Mouse (Mus musculus) hindbrain, embryonic 16.5 days (tissue): ENCODE results near the gene B3gat3. TPM values are rescaled to one million over a fixed set of nuclear protein-coding genes. Genes with fewer than 3 reads are reported as not detected.
"Not testable (repeated sequence)": the region's sequence is repeated elsewhere in the genome, so short reads cannot be mapped to it uniquely, and the experiment has no call there.

Experiments used
- ATAC-seq: fragments of 200-750 bp; cut with Nextera tagmentation; 2 replicates; pipeline ENCODE4 v1.8.0; 2017; ENCODE audit warnings: moderate TSS enrichment, moderate library complexity
- H3K27ac ChIP-seq: fragments of 300-500 bp; sonication (generic); 2 replicates; pipeline ENCODE4 v1.5.1; 2014; ENCODE audit warnings: low read depth, mild to moderate bottlenecking, control low read depth, low read length, moderate library complexity
- H3K27me3 ChIP-seq: fragments of 300-500 bp; sonication (generic); replicated peaks from 2 replicates; pipeline ENCODE4 v1.6.1; 2014; ENCODE audit warnings: low read length; ENCODE audit not compliant: control insufficient read depth, insufficient read depth
- H3K36me3 ChIP-seq: fragments of 300-500 bp; sonication (generic); 2 replicates; pipeline ENCODE4 v1.6.1; 2014; ENCODE audit warnings: mild to moderate bottlenecking, low read length, moderate library complexity, mixed read lengths; ENCODE audit not compliant: control insufficient read depth, insufficient read depth
- H3K4me1 ChIP-seq: fragments of 300-500 bp; sonication (generic); 2 replicates; pipeline ENCODE4 v1.6.1; 2014; ENCODE audit warnings: low read depth, low read length; ENCODE audit not compliant: control insufficient read depth, insufficient read depth
- H3K4me2 ChIP-seq: fragments of 300-500 bp; sonication (generic); 2 replicates; pipeline ENCODE4 v1.6.1; 2014; ENCODE audit warnings: mild to moderate bottlenecking, low read length, control low read depth, moderate library complexity
- H3K4me3 ChIP-seq: fragments of 300-500 bp; sonication (generic); 2 replicates; pipeline ENCODE4 v1.5.1; 2014; ENCODE audit warnings: mild to moderate bottlenecking, low read length, control low read depth, moderate library complexity
- H3K9ac ChIP-seq: fragments of 300-500 bp; sonication (generic); 2 replicates; pipeline ENCODE4 v1.6.1; 2014; ENCODE audit warnings: low read depth, mild to moderate bottlenecking, control low read depth, low read length, moderate library complexity
- H3K9me3 ChIP-seq: fragments of 300-500 bp; sonication (generic); 2 replicates; pipeline ENCODE4 v1.6.1; 2014; ENCODE audit warnings: mild to moderate bottlenecking, low read length, moderate library complexity; ENCODE audit not compliant: control insufficient read depth
- WGBS: fragments of 180-500 bp; shearing (Covaris S2); extraction: QIAGEN DNeasy Blood & Tissue Kit; methylation state at CpG from one replicate; pipeline ENCODE4 v1.1.7; 2014; 5-methylcytosine and 5-hydroxymethylcytosine counted together
- polyA plus RNA-seq: library from polyadenylated mRNA; unstranded; fragments of >200 nt; fragmentation: Nextera tagmentation; extraction: Ambion mirVana; gene quantifications from 2 replicates; pipeline ENCODE4 v1.2.1, GENCODE M21; 2015

B3gat3 gene
- polyA plus RNA-seq = 98.3 and 99.5 TPM in 2 replicates

DNA sequence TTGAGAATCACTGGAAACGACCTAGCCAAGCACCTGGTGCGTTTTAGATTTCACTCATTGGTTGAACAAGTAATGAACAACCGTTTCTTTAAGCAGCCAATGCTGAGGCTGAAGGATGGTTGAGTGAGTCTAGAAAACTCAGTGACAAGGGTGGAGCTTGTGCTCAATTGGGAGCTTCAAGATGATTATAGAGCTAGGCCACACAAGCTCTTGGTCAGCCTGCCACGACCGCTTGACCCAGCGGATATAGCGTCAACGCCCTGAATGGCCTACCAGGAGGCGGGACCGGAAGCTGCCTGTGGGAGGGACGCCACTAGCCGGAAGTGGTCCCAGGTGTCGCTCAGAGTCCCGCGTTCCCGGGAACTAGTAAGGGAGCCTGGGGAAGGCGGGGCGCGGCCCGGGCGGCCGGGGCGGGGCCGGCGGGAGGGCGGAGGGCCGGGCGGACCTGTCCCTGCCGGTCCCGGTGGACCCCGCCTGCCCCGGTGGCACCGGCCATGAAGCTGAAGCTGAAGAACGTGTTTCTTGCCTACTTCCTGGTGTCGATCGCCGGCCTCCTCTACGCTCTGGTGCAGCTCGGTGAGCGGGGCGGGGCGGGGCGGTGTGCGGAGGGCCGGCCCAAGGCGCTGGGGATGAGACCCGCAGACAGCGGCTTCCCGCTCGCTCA lies at the start of gene B3gat3:
TSS of gene B3gat3 (plus strand) at position 302 of the 664 bp plus-strand sequence.
- Histone ChIP-seq H3K36me3 (peaks cover 13% of the 10 kb centered on the region), H3K4me2 (peak within 1 kb of the TSS; percentile 87), H3K4me3 (peak within 1 kb of the TSS; percentile 93), H3K4me1 (peaks cover 9% of the 10 kb centered on the region), H3K9me3 (no peaks in the 10 kb centered on the region), H3K27ac (peak within 1 kb of the TSS; percentile 89), H3K9ac (peak within 1 kb of the TSS; percentile 79), H3K27me3 (no peaks in the 10 kb centered on the region)
- WGBS = 2% methylated on average over 45 of the region's 50 CpGs
- peak; percentile 99 for ATAC-seq

DNA sequence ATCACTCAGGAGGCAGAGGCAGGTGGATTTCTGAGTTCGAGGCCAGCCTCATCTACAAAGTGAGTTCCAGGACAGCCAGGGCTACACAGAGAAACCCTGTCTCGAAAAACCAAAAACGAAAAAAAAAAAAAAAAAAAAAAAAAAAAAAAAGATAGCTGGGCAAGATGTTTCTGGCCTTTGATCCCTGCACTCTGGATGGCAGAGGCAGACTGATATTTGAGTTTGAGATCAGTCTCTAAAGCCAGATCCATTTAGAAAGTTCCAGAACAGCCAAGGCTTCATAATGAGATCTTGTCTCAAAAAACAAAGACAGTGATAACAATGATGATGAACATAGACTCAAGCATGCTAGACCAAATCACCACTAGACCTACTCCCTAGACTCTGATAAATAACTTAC lies 49.8 kb upstream of the B3gat3 start:
- not testable (repeated sequence) for H3K4me3 ChIP-seq, H3K9ac ChIP-seq, ATAC-seq, H3K27me3 ChIP-seq, H3K9me3 ChIP-seq, H3K27ac ChIP-seq
- H3K4me2 ChIP-seq = peak overlapping the region; percentile 62
- 87% methylated on average over 3 of the region's 3 CpGs for WGBS
- H3K36me3 ChIP-seq = peaks cover 18% of the 10 kb centered on the region
- H3K4me1 ChIP-seq = peaks cover 11% of the 10 kb centered on the region

DNA sequence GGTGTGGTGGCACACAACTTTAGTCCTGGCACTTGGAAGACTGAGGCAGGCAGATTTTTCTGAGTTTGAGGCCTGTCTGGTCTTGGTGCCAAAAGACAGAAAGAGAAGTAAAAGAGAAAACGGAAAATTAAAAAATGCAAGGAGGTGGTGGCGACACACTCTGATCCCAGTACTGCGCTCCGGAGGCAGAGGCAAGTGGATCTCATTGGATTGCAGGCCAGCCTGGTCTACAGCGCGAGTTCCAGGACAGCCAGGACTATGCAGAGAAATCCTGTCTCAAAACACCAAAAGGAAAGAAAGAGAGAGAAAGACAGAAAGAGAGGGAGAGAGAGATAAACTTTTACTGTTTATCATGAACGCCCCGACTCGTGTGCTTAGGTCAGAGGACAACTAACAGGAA lies 49.3 kb upstream of the B3gat3 start:
- H3K4me1 ChIP-seq = peaks cover 11% of the 10 kb centered on the region
- 58% methylated on average over 9 of the region's 9 CpGs for WGBS
- H3K27ac ChIP-seq = peak overlapping the region; percentile 76; the same call in 1 of the 2 replicates
- peaks cover 22% of the 10 kb centered on the region for H3K36me3 ChIP-seq
- peak overlapping the region; percentile 66 for H3K9ac ChIP-seq
- H3K4me3 ChIP-seq = peak overlapping the region; percentile 75
- H3K9me3 ChIP-seq = no peaks in the 10 kb centered on the region
- peak; percentile 41 for ATAC-seq
- H3K4me2 ChIP-seq = peak overlapping the region; percentile 62
- H3K27me3 ChIP-seq = no peaks in the 10 kb centered on the region

DNA sequence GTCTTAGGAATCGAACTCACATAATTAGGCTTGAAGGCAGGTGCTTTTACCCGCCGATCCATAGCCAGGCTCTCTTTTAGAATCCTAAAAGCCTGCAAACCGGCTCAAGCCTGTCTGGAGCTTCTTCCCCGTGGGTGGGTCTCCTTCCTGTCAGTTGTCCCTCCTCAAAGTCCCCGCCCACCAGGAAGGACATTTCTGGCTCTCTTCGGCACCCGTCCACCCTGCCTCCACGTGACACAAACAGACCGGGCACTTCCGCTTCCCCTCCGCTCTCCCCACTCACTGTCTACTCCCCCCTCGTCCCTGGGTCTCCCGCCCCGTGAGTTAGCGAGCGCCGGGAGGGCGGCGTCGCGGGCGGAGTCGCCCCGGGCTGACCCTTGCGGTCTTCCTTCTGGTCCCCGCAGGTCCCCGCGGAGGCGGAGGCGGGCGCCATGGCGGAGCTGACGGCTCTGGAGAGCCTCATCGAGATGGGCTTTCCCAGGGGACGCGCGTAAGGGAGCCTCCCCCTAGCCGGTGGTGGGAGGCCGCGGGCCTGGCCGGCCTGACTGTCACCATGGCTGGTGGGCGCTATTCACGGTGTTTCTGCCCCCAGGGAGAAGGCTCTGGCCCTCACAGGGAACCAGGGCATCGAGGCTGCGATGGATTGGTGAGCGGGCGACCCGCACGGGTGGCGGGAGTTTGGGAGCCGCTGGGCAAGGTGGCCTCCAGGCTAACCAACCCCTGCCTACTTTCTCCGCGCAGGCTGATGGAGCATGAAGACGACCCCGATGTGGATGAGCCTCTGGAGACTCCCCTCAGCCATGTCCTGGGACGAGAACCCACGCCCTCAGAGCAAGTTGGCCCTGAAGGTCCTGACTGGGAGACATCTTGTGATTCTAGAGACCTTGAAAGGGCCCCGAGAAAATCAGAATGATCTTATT lies 48.6 kb upstream of the B3gat3 start, which contains the start of gene Ubxn1:
TSS of gene Ubxn1 (plus strand) at position 230 of the 920 bp plus-strand sequence.
- H3K27ac ChIP-seq = peak within 1 kb of the TSS; percentile 76
- peak within 1 kb of the TSS; percentile 75 for H3K4me3 ChIP-seq
- peaks cover 11% of the 10 kb centered on the region for H3K4me1 ChIP-seq
- H3K36me3 ChIP-seq = peaks cover 25% of the 10 kb centered on the region
- 2% methylated on average over 59 of the region's 59 CpGs for WGBS
- ATAC-seq = peak; percentile 97
- no peaks in the 10 kb centered on the region for H3K27me3 ChIP-seq
- peak within 1 kb of the TSS; percentile 81 for H3K4me2 ChIP-seq
- H3K9ac ChIP-seq = peak within 1 kb of the TSS; percentile 86
- no peaks in the 10 kb centered on the region for H3K9me3 ChIP-seq

DNA sequence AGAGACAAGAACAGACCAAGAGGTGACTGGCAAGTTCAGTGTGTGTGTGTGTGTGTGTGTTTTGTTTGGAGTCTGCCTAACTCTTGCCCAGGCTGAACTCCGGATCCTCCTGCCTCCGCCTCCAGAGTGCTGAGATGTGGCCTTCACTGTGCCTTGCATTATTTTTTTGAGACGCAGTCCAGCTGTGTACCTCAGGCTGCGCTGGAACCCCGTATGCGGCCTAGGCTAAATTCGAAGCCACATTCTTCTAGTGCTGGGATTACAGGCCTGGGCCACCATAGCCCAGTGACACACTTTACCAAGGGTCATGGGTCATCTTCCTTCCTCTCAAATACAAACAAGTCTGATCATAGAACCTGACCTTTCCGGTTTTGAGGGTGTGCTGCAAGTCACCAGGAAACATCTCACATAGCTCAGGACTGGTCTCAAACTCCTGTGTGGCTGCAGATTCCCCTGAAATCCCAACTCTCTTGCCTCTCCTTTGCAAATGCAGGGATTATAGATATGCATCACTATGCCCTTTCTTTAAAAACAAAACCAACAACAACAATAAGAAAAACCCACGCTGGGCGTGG lies 47.8 kb upstream of the B3gat3 start:
- Histone ChIP-seq H3K4me2 (peak overlapping the region; percentile 81), H3K36me3 (peaks cover 26% of the 10 kb centered on the region), H3K9ac (peak overlapping the region; percentile 86), H3K9me3 (no peaks in the 10 kb centered on the region), H3K27ac (no peak overlapping the region), H3K4me3 (peak overlapping the region; percentile 75), H3K4me1 (peaks cover 11% of the 10 kb centered on the region), H3K27me3 (no peaks in the 10 kb centered on the region)
- ATAC-seq = no peak
- 78% methylated on average over 10 of the region's 10 CpGs for WGBS

DNA sequence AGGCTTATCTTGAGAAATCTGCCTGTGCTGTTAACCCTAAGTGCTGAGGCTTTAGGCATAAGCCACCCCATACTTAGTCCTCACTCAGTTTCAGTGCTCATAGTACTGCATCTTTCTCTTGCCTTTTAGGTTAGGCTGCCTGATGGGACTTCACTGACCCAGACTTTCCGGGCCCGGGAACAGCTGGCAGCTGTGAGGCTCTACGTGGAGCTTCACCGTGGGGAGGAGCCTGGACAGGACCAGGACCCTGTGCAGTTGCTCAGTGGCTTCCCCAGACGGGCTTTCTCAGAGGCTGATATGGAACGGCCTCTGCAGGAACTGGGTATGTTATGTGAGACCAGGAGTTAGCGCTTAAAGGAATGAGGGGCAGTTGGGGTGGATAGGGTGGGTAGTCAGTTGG lies 45.1 kb upstream of the B3gat3 start:
- 96% methylated on average over 7 of the region's 7 CpGs for WGBS
- Histone ChIP-seq H3K9ac (no peak overlapping the region), H3K4me3 (no peak overlapping the region), H3K9me3 (no peaks in the 10 kb centered on the region), H3K27ac (no peak overlapping the region), H3K27me3 (no peaks in the 10 kb centered on the region), H3K4me1 (peaks cover 18% of the 10 kb centered on the region), H3K36me3 (peaks cover 30% of the 10 kb centered on the region), H3K4me2 (no peak overlapping the region)
- ATAC-seq = no peak

DNA sequence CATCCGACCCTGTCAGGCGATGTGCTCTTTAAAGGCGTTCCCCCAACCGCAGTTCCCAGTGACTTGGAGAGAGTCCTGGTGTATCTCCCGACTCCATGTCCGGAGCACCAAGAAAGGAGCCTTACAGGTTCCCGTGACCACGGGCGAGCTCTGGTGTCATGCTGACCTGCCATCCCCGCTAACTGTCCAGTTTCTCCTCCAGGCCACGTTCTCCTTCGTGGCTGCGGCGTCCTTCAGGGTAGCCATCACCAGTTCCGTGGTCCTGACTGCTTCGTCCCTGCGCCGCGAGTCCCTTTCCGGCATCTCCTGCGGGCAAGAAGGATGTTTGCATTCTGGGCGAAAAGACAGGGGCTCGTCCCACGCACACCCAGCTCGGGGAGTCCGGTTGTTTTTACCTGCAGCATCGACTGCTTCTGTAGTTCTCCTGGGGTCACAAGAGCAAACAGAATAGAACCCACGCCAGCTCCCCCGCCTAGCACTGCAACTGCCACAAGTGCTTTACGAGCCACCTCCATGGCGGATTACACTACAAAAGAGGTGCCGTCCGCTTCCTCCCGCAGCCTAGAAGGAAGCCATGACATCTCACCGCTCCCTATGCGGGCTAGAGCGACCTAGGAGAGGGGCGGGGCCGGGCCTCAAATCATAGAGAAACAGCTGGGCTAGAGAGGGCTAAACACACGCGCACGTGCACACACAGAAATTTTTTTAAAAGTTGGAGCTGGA lies 39.7 kb upstream of the B3gat3 start, which contains the start of gene Uqcc3:
TSS of gene Uqcc3 (minus strand) at position 613 of the 723 bp plus-strand sequence.
- Histone ChIP-seq H3K36me3 (peaks cover 11% of the 10 kb centered on the region; the same call in 1 of the 2 replicates), H3K9ac (peak within 1 kb of the TSS; percentile 77), H3K4me3 (peak within 1 kb of the TSS; percentile 62), H3K4me2 (peak within 1 kb of the TSS; percentile 86), H3K27me3 (no peaks in the 10 kb centered on the region), H3K27ac (peak within 1 kb of the TSS; percentile 81), H3K9me3 (no peaks in the 10 kb centered on the region), H3K4me1 (peaks cover 9% of the 10 kb centered on the region)
- under 1% methylated on average over 42 of the region's 42 CpGs for WGBS
- peak; percentile 96 for ATAC-seq

DNA sequence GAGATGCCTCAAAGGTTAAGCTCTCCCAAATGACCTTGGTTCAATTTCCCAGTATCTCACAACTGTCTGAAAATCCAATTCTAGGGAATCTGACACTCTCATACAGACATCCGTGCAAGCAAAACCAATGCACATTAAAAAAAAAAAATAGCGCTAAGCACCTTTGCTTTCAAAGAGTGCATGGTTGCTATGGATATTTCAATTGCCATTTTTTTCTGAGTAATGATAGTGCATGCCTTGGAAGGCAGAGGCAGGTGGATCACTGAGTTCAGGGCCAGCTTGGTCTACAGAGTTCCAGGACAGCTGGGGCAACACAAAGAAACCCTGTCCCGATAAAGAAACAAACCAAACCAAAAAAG lies 39.2 kb upstream of the B3gat3 start:
- 23% methylated on average over 3 of the region's 3 CpGs for WGBS
- H3K4me3 ChIP-seq = peak overlapping the region; percentile 62
- no peak for ATAC-seq
- no peaks in the 10 kb centered on the region for H3K27me3 ChIP-seq
- H3K27ac ChIP-seq = peak overlapping the region; percentile 81
- H3K9me3 ChIP-seq = no peaks in the 10 kb centered on the region
- H3K9ac ChIP-seq = peak overlapping the region; percentile 77
- peaks cover 9% of the 10 kb centered on the region for H3K4me1 ChIP-seq
- H3K4me2 ChIP-seq = peak overlapping the region; percentile 86
- peaks cover 7% of the 10 kb centered on the region; the same call in 1 of the 2 replicates for H3K36me3 ChIP-seq
